Mouse (Mus musculus) liver, embryonic 13.5 days (tissue): Measurements from ENCODE around the gene Gm47289. TPM values are rescaled to one million over a fixed set of nuclear protein-coding genes. Genes with fewer than 3 reads are reported as not detected.

Experiments used
- ATAC-seq: fragments of 200-750 bp; cut with Nextera tagmentation; 2 replicates; pipeline ENCODE4 v1.8.0; 2017; ENCODE audit warnings: low read depth, mild to moderate bottlenecking, moderate number of reproducible peaks, moderate library complexity
- DNase-seq: peaks from one replicate; pipeline ENCODE4 v3.0.0; 2022
- H3K27ac ChIP-seq: fragments of 300-500 bp; sonication (generic); 2 replicates; pipeline ENCODE4 v1.5.1; 2015; ENCODE audit warnings: moderate library complexity, mild to moderate bottlenecking, inconsistent platforms
- H3K27me3 ChIP-seq: fragments of 300-500 bp; sonication (generic); 2 replicates; pipeline ENCODE4 v1.6.1; 2015; ENCODE audit warnings: mild to moderate bottlenecking, inconsistent platforms
- H3K36me3 ChIP-seq: fragments of 300-500 bp; sonication (generic); 2 replicates; pipeline ENCODE4 v1.6.1; 2015; ENCODE audit warnings: mild to moderate bottlenecking, inconsistent platforms
- H3K4me1 ChIP-seq: fragments of 300-500 bp; sonication (generic); replicated peaks from 2 replicates; pipeline ENCODE4 v1.6.1; 2015; ENCODE audit warnings: inconsistent platforms
- H3K4me2 ChIP-seq: fragments of 300-500 bp; sonication (generic); 2 replicates; pipeline ENCODE4 v1.6.1; 2015; ENCODE audit warnings: inconsistent platforms, mild to moderate bottlenecking, moderate library complexity
- H3K4me3 ChIP-seq: fragments of 300-500 bp; sonication (generic); replicated peaks from 2 replicates; pipeline ENCODE4 v1.5.1; 2015; ENCODE audit warnings: mild to moderate bottlenecking, inconsistent platforms
- H3K9ac ChIP-seq: fragments of 300-500 bp; sonication (generic); 2 replicates; pipeline ENCODE4 v1.6.1; 2015; ENCODE audit warnings: mild to moderate bottlenecking, inconsistent platforms
- H3K9me3 ChIP-seq: fragments of 300-500 bp; sonication (generic); replicated peaks from 2 replicates; pipeline ENCODE4 v1.6.1; 2016; ENCODE audit warnings: inconsistent platforms
- WGBS: fragments of 180-500 bp; shearing (Covaris S2); methylation state at CpG from one replicate; pipeline ENCODE4 v1.1.7; 2015; ENCODE audit not compliant: insufficient replicate concordance; 5-methylcytosine and 5-hydroxymethylcytosine counted together
- polyA plus RNA-seq: library from polyadenylated mRNA; unstranded; fragments of >200 nt; fragmentation: Nextera tagmentation; extraction: Ambion mirVana; gene quantifications from 2 replicates; pipeline ENCODE4 v1.2.1, GENCODE M21; 2015

Gene Gm47289
- polyA plus RNA-seq, 1 experiment from 2014 or later, result not detected

DNA sequence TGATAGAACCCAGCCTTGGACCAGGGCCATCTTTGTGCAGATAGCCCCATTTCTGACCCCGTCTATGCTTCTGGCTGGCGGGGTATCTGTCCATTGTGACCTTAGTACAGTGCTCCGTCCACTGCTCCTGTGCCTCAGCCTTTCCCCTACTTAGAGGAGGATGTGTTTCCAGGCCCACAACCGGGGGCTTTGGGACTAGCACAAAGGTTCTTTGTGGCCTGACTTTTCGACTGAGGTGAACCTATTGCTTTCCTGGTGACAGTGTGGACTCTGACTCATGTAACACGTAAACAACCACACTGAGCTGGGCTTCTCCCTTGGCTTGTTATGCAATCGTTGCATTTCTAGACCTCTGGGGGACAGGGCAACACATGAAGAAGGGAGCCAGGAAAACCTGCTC, 5.8 kb downstream of the Gm47289 start:
- Histone ChIP-seq H3K4me3 (no peak overlapping the region), H3K27me3 (no peaks in the 10 kb centered on the region), H3K9ac (no peak overlapping the region), H3K36me3 (no peaks in the 10 kb centered on the region), H3K4me2 (no peak overlapping the region), H3K27ac (peak overlapping the region; percentile 63; the same call in 1 of the 2 replicates), H3K9me3 (no peaks in the 10 kb centered on the region), H3K4me1 (0 out of 2 replicates have a peak, but pooled peaks cover 4% of the 10 kb centered on the region)
- WGBS, result 64% methylated on average over 7 of the region's 7 CpGs
- ATAC-seq (peak; percentile 75), DNase-seq (no peak)

DNA sequence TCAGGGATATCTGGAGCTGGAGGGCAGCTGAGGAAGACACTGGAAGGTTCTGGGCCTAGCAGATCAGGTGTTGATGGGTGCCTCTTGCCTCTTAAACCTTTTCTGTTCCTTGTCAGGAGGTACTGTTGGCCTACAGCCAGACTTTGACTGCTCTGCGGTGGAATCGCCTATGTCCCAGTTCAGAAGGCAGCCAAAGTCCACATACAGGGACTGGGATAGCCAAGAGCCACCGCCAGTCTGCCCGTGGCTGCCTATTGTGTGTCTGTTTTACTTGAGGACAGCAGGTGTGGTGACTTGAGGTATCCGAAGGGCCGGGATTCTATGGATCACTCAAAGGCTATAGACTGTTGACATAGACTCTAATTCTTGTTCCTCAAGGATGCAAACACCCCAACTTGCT, 6.6 kb downstream of the Gm47289 start:
- H3K4me2 ChIP-seq, result no peak overlapping the region
- 66% methylated on average over 6 of the region's 6 CpGs for WGBS
- no peak for DNase-seq

DNA sequence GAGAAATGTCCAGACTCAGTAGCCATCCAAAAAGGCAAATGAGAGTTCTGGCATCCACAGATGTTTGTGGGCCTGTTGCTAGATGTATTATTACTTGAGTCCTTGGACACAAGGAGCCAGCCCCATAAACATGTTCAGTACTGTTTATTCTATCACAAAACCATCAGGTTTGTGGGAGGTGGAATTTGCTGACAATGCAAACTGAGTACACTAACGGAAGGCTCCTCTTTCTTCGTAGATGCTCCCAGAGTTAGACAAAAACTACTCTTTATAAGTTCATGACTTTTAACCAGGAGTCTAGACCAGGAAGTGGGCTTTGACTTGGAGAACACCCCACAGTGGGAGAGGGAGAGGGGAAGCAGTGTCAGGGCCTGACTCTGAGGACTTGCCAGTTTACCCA, 8.6 kb downstream of the Gm47289 start:
- H3K4me3 ChIP-seq, result no peak overlapping the region
- 88% methylated on average over 2 of the region's 2 CpGs for WGBS
- H3K4me2 ChIP-seq, result no peak overlapping the region
- ATAC-seq, result no peak
- no peak overlapping the region for H3K27ac ChIP-seq
- H3K36me3 ChIP-seq, result no peaks in the 10 kb centered on the region
- H3K9me3 ChIP-seq, result no peaks in the 10 kb centered on the region
- 0 out of 2 replicates have a peak, but pooled peaks cover 4% of the 10 kb centered on the region for H3K4me1 ChIP-seq
- DNase-seq, result no peak
- H3K9ac ChIP-seq, result no peak overlapping the region
- H3K27me3 ChIP-seq, result no peaks in the 10 kb centered on the region

More for the DNA sequence above, 6.6 kb downstream of the Gm47289 start:
- Histone ChIP-seq H3K4me1 (0 out of 2 replicates have a peak, but pooled peaks cover 4% of the 10 kb centered on the region), H3K9me3 (no peaks in the 10 kb centered on the region), H3K27me3 (no peaks in the 10 kb centered on the region), H3K36me3 (no peaks in the 10 kb centered on the region), H3K27ac (peak overlapping the region; percentile 55; the same call in 1 of the 2 replicates), H3K4me3 (no peak overlapping the region), H3K9ac (no peak overlapping the region)
- ATAC-seq, result no peak

DNA sequence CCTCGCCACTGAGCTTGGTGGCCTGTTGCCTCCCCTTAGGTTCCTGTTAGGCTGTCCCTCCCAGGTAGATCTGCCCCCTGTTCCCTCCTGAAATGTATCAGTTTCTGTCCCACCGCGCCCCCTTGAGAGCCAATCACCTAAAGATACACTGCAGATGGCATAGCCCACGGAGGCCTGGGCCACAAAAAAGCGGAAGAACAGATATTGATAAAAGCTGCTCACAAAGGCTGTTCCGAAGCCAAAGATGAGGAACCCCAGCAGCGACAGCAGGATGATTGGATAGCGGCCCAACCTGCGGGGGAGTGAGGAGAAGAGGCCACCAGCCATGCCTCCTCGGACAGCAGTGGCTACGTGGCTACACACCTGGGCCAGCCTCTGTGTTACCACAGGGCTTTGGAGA, 20.3 kb downstream of the Gm47289 start:
- ATAC-seq, result no peak
- Histone ChIP-seq H3K4me3 (no peak overlapping the region), H3K9me3 (no peaks in the 10 kb centered on the region), H3K9ac (no peak overlapping the region), H3K27ac (no peak overlapping the region), H3K4me2 (no peak overlapping the region), H3K36me3 (no peaks in the 10 kb centered on the region), H3K27me3 (no peaks in the 10 kb centered on the region), H3K4me1 (no peaks in the 10 kb centered on the region)
- 67% methylated on average over 11 of the region's 11 CpGs for WGBS
- no peak for DNase-seq

DNA sequence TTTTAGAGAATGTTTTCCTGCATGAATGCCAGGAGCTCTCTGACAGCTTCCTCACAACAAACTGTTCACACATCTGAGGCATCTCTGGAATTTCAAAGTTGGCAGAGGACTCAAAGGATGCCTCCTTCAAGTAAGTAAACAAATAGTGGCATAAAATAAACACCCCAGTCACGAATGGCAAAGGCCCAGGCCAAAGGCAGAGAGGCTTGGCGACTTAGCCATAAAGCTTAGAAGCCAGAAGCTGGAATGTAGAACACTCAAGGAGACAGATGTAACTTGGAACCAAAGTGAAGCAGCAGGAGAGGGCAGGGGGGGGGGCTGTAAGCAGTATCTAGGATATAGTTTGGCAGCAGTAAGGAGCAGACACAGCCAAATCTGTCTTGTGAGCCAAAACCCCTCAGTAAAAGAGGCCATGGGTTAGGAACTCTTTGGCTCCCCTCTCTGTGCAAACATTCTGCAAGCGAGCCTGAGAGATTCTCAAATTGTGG, 22.3 kb downstream of the Gm47289 start:
- H3K27me3 ChIP-seq, result no peaks in the 10 kb centered on the region
- H3K4me1 ChIP-seq, result no peaks in the 10 kb centered on the region
- H3K4me3 ChIP-seq, result no peak overlapping the region
- 28% methylated on average over 3 of the region's 3 CpGs for WGBS
- no peaks in the 10 kb centered on the region for H3K36me3 ChIP-seq
- no peak overlapping the region for H3K27ac ChIP-seq
- H3K4me2 ChIP-seq, result no peak overlapping the region
- no peak for DNase-seq
- no peak overlapping the region for H3K9ac ChIP-seq
- H3K9me3 ChIP-seq, result no peaks in the 10 kb centered on the region
- ATAC-seq, result no peak

DNA sequence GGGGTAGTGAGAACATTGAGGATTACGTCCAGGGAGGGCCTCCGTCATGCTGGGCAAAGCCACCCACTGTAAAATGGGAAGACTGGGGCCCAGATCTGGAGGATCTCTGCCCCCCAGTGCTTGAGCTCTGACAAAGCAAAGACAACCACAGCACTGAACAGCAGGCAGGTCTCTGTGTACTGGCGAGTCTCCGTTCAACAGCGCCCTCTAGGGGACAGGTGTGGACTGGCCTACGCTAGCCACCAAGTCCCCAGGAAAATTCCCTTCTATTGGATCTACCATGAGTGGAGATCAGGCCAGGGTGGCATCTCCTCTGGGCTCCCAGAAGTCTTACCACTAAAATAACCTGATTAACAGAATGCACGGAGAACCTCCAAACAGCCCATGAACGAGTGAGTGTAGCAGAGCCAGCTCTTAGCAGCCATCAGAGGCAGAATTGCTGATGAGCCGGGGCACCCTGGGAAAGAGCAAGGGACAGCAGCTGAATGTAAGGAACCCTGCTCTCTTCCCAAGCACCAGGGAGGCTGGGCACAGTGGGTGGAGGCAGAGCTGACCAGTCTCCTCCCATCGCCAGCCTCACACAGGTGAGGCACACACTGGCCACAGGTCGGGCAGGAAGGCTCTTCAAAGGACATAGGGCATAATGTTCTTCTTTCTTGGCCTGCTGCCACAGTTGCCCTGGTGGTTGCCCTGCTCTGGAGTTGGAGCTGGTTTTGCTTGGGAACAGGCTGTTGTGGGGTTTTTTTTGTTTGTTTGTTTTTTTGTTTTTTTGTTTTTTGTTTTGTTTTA, 33.4 kb downstream of the Gm47289 start:
- no peaks in the 10 kb centered on the region for H3K36me3 ChIP-seq
- no peaks in the 10 kb centered on the region for H3K9me3 ChIP-seq
- no peak overlapping the region for H3K4me3 ChIP-seq
- H3K27ac ChIP-seq, result no peak overlapping the region
- H3K4me1 ChIP-seq, result no peaks in the 10 kb centered on the region
- WGBS, result 35% methylated on average over 11 of the region's 11 CpGs
- ATAC-seq, result no peak; the same call in 1 of the 2 replicates
- no peaks in the 10 kb centered on the region for H3K27me3 ChIP-seq
- H3K9ac ChIP-seq, result no peak overlapping the region
- DNase-seq, result peak; percentile 8
- H3K4me2 ChIP-seq, result no peak overlapping the region

DNA sequence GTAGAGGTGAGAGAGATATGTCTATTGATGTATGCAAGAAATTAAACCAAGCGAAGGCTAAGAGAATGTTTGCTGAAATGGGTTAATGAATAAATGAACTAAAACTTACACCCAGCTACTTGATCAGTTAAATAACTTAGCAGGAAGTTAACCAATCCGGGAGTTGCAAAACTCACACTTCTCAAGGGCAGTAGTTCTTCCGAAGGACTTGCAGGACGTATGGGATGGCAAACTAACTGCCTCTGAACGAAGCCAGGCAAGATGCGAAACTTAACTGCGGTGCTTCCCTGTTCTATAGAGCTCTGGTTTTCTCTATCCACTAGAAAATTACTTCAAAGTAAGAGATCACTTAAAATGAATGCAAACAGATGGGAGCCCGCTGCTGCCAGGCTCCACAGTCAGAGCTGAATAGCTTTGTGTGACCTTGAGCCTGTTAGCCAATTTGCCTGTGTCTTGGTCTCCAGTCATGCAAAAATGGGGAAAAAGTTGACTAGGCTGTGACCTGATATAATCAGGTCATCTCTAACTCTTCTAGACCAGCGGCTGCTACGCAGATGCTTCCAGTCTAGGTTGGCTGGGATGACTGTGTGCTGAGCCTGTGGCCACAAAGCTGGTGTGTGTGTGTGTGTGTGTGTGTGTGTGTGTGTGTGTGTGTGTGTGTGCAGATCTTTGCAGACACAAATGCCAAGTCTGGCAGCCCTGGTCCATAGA, 40.3 kb downstream of the Gm47289 start:
- DNase-seq, result no peak
- no peaks in the 10 kb centered on the region for H3K27me3 ChIP-seq
- no peak overlapping the region for H3K4me2 ChIP-seq
- H3K36me3 ChIP-seq, result no peaks in the 10 kb centered on the region
- no peak overlapping the region for H3K27ac ChIP-seq
- no peaks in the 10 kb centered on the region for H3K9me3 ChIP-seq
- no peaks in the 10 kb centered on the region for H3K4me1 ChIP-seq
- H3K9ac ChIP-seq, result no peak overlapping the region
- 61% methylated on average over 10 of the region's 10 CpGs for WGBS
- no peak for ATAC-seq
- H3K4me3 ChIP-seq, result no peak overlapping the region

DNA sequence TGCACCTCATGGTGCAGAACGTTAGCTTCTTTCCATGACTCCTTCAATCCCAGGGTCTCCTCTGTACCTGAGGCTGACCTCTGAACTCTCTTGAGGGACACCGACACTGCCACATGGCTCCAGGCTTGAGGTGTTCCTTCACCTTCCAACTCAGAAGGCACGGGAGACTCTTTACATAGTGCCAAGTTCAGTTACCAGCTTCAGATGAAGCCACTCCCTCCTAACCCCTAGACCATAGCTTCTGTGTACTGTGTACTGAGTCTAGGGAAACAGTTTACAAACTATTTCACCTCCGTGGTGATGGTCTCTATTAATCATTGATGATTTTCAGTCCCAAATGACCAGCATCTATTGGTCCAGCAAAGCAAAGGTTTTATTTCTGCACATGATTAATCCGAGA, 42.7 kb downstream of the Gm47289 start:
- DNase-seq, result no peak
- H3K9me3 ChIP-seq, result no peaks in the 10 kb centered on the region; the same call in 1 of the 2 replicates
- no peaks in the 10 kb centered on the region for H3K36me3 ChIP-seq
- H3K27ac ChIP-seq, result no peak overlapping the region
- no peak overlapping the region for H3K4me2 ChIP-seq
- H3K9ac ChIP-seq, result no peak overlapping the region
- 63% methylated on average over 5 of the region's 5 CpGs for WGBS
- ATAC-seq, result no peak
- H3K4me3 ChIP-seq, result no peak overlapping the region
- no peaks in the 10 kb centered on the region for H3K27me3 ChIP-seq
- no peaks in the 10 kb centered on the region for H3K4me1 ChIP-seq

DNA sequence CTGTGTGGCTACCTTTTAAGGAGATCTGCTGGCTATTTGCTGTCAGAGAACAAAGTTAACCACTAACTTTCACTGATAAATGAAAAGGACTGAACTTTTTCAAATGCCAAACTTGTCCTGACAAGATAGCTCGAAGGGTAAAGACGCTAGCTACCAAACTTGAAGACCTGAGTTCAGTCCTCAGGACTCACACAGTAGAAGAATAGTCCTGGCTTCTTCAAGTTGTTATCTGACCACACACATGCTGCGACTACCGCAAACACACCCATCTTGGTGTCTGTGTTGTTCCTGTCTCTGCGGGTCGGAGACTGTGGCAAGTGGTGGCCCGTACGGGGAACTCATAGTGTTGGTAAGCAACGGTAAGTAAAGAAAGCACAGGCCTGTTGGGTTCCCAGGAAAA, 44.7 kb downstream of the Gm47289 start:
- Histone ChIP-seq H3K27ac (no peak overlapping the region), H3K27me3 (no peaks in the 10 kb centered on the region), H3K9me3 (no peaks in the 10 kb centered on the region; the same call in 1 of the 2 replicates), H3K4me1 (no peaks in the 10 kb centered on the region), H3K9ac (no peak overlapping the region), H3K36me3 (no peaks in the 10 kb centered on the region), H3K4me2 (no peak overlapping the region), H3K4me3 (no peak overlapping the region)
- no peak for ATAC-seq
- WGBS, result 75% methylated on average over 9 of the region's 9 CpGs
- no peak for DNase-seq

DNA sequence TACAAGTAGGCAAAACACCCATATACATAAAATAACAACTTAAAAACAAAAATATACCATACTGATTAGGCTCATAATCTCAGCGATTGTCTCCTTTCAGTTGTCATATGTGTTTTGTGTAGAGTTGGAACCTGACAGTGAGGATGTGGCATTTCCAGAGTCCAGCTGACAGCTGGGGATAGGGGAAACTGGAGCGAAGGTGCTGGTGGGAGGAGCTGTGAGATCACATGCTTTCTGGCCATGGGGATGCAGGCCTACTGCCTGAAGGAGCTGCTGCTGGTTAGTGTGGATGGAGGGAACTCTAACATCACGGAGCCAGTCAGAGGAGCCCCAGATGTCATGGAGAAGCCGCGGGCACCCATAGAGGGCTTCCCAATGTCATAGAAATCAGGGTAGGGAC, 46.8 kb downstream of the Gm47289 start:
- no peaks in the 10 kb centered on the region for H3K4me1 ChIP-seq
- H3K27me3 ChIP-seq, result no peaks in the 10 kb centered on the region
- no peaks in the 10 kb centered on the region; the same call in 1 of the 2 replicates for H3K9me3 ChIP-seq
- no peak overlapping the region for H3K4me3 ChIP-seq
- no peak overlapping the region for H3K4me2 ChIP-seq
- no peak overlapping the region for H3K9ac ChIP-seq
- 70% methylated on average over 5 of the region's 5 CpGs for WGBS
- H3K27ac ChIP-seq, result no peak overlapping the region
- ATAC-seq (no peak), DNase-seq (no peak)
- H3K36me3 ChIP-seq, result no peaks in the 10 kb centered on the region

DNA sequence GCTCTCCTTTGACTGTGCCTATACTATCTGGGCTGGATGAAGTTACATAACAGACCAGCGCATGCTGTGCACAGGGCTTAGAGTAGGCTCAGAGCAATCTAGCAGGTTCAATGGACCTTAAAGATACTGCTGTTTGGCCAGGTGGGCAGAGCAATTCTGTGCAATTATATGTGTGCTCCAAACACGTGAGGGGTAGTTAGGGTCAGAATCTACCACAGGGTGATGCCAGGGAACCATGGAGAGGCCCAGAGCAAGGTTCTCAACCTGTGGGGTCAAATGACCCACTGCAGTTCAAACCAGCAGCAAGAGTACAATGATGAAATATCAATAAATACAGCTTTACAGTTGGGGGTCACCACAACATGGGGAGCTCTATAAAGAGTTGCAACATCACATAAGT, 47.7 kb downstream of the Gm47289 start:
- DNase-seq (no peak), ATAC-seq (no peak)
- WGBS, result 59% methylated on average over 2 of the region's 2 CpGs
- no peaks in the 10 kb centered on the region; the same call in 1 of the 2 replicates for H3K9me3 ChIP-seq
- H3K4me1 ChIP-seq, result no peaks in the 10 kb centered on the region
- no peak overlapping the region for H3K9ac ChIP-seq
- no peaks in the 10 kb centered on the region for H3K36me3 ChIP-seq
- no peak overlapping the region for H3K4me2 ChIP-seq
- H3K27me3 ChIP-seq, result no peaks in the 10 kb centered on the region
- no peak overlapping the region for H3K27ac ChIP-seq
- H3K4me3 ChIP-seq, result no peak overlapping the region
